Mouse (Mus musculus) stomach, embryonic 15.5 days (tissue): ENCODE measurements at regions not wholly inside any gene's neighbourhood (a gene's known extent, or its start where the extent isn't known, plus 50 kb on each side); places are given as distances from the start of the nearest gene placed in this dataset.

ENCODE experiments used
- ATAC-seq: fragments of 200-750 bp; cut with Nextera tagmentation; 2 replicates; pipeline ENCODE4 v1.8.0; 2017; ENCODE audit warnings: low read depth, moderate number of reproducible peaks, moderate TSS enrichment; ENCODE audit not compliant: insufficient read depth, low FRiP score
- H3K27ac ChIP-seq: fragments of 300-500 bp; sonication (generic); 2 replicates; pipeline ENCODE4 v1.5.1; 2015; ENCODE audit warnings: mild to moderate bottlenecking, inconsistent platforms
- H3K27me3 ChIP-seq: fragments of 300-500 bp; sonication (generic); replicated peaks from 2 replicates; pipeline ENCODE4 v1.6.1; 2015; ENCODE audit warnings: inconsistent platforms
- H3K36me3 ChIP-seq: fragments of 300-500 bp; sonication (generic); 2 replicates; pipeline ENCODE4 v1.6.1; 2015; ENCODE audit warnings: inconsistent platforms
- H3K4me1 ChIP-seq: fragments of 300-500 bp; sonication (generic); 2 replicates; pipeline ENCODE4 v1.6.1; 2015; ENCODE audit warnings: inconsistent platforms
- H3K4me2 ChIP-seq: fragments of 300-500 bp; sonication (generic); 2 replicates; pipeline ENCODE4 v1.6.1; 2015; ENCODE audit warnings: mild to moderate bottlenecking, inconsistent platforms
- H3K4me3 ChIP-seq: fragments of 300-500 bp; sonication (generic); replicated peaks from 2 replicates; pipeline ENCODE4 v1.5.1; 2015; ENCODE audit warnings: inconsistent platforms
- H3K9ac ChIP-seq: fragments of 300-500 bp; sonication (generic); 2 replicates; pipeline ENCODE4 v1.6.1; 2015; ENCODE audit warnings: inconsistent platforms
- H3K9me3 ChIP-seq: fragments of 300-500 bp; sonication (generic); 2 replicates; pipeline ENCODE4 v1.6.1; 2016; ENCODE audit warnings: inconsistent platforms
- WGBS: fragments of 180-500 bp; shearing (Covaris S2); methylation state at CpG from one replicate; pipeline ENCODE4 v1.1.7; 2015; 5-methylcytosine and 5-hydroxymethylcytosine counted together

GRCm38 (mm10) chr14:97045321-97045720 lies 526.4 kb upstream of the Klhl1 start:
- Histone ChIP-seq H3K4me1 (no peaks in the 10 kb centered on the region), H3K9ac (no peak overlapping the region), H3K9me3 (no peaks in the 10 kb centered on the region), H3K27me3 (no peaks in the 10 kb centered on the region), H3K27ac (no peak overlapping the region), H3K4me3 (no peak overlapping the region), H3K36me3 (no peaks in the 10 kb centered on the region), H3K4me2 (no peak overlapping the region)
- ATAC-seq, result no peak

- ATAC-seq, result no peak
- Histone ChIP-seq H3K9me3 (no peaks in the 10 kb centered on the region), H3K4me2 (no peak overlapping the region), H3K4me1 (no peaks in the 10 kb centered on the region), H3K9ac (no peak overlapping the region), H3K27ac (no peak overlapping the region), H3K27me3 (no peaks in the 10 kb centered on the region), H3K4me3 (no peak overlapping the region), H3K36me3 (no peaks in the 10 kb centered on the region)
- WGBS, result 75% methylated on average over 3 of the region's 3 CpGs
These were observed 520.9 kb upstream of the Klhl1 start for GRCm38 (mm10) chr14:97039850-97040249.

GRCm38 (mm10) chr14:97028528-97028927 lies 509.6 kb upstream of the Klhl1 start:
- Histone ChIP-seq H3K9ac (no peak overlapping the region), H3K9me3 (no peaks in the 10 kb centered on the region), H3K4me3 (no peak overlapping the region), H3K4me1 (no peaks in the 10 kb centered on the region), H3K27me3 (no peaks in the 10 kb centered on the region), H3K36me3 (no peaks in the 10 kb centered on the region), H3K4me2 (no peak overlapping the region), H3K27ac (no peak overlapping the region)
- no peak for ATAC-seq
- 70% methylated on average over 4 of the region's 4 CpGs for WGBS

GRCm38 (mm10) chr14:97006294-97006693 lies 487.4 kb upstream of the Klhl1 start:
- no peaks in the 10 kb centered on the region for H3K4me1 ChIP-seq
- H3K27me3 ChIP-seq, result no peaks in the 10 kb centered on the region
- no peak overlapping the region for H3K27ac ChIP-seq
- H3K4me3 ChIP-seq, result no peak overlapping the region
- H3K4me2 ChIP-seq, result no peak overlapping the region
- no peak for ATAC-seq
- WGBS, result 72% methylated on average over 3 of the region's 3 CpGs
- H3K9me3 ChIP-seq, result no peaks in the 10 kb centered on the region
- no peak overlapping the region for H3K9ac ChIP-seq
- no peaks in the 10 kb centered on the region for H3K36me3 ChIP-seq

GRCm38 (mm10) chr14:96995081-96995480 lies 476.2 kb upstream of the Klhl1 start:
- H3K27ac ChIP-seq, result no peak overlapping the region
- H3K27me3 ChIP-seq, result no peaks in the 10 kb centered on the region
- H3K9ac ChIP-seq, result no peak overlapping the region
- H3K9me3 ChIP-seq, result no peaks in the 10 kb centered on the region
- no peak overlapping the region for H3K4me3 ChIP-seq
- no peak for ATAC-seq
- H3K36me3 ChIP-seq, result no peaks in the 10 kb centered on the region
- 33% methylated on average over 3 of the region's 3 CpGs for WGBS
- no peak overlapping the region for H3K4me2 ChIP-seq
- H3K4me1 ChIP-seq, result no peaks in the 10 kb centered on the region

- H3K27ac ChIP-seq, result no peak overlapping the region
- H3K4me2 ChIP-seq, result no peak overlapping the region
- no peaks in the 10 kb centered on the region for H3K36me3 ChIP-seq
- no peaks in the 10 kb centered on the region for H3K9me3 ChIP-seq
- WGBS, result 48% methylated on average over 8 of the region's 8 CpGs
- no peaks in the 10 kb centered on the region for H3K4me1 ChIP-seq
- H3K27me3 ChIP-seq, result no peaks in the 10 kb centered on the region
- peak; percentile 75 for ATAC-seq
- no peak overlapping the region for H3K9ac ChIP-seq
- H3K4me3 ChIP-seq, result no peak overlapping the region
These were observed 471.8 kb upstream of the Klhl1 start for GRCm38 (mm10) chr14:96990542-96991162.

- H3K27me3 ChIP-seq, result no peaks in the 10 kb centered on the region
- WGBS, result 69% methylated on average over 5 of the region's 5 CpGs
- H3K4me1 ChIP-seq, result no peaks in the 10 kb centered on the region
- no peaks in the 10 kb centered on the region for H3K9me3 ChIP-seq
- no peak overlapping the region for H3K27ac ChIP-seq
- ATAC-seq, result no peak
- no peak overlapping the region for H3K4me3 ChIP-seq
- H3K4me2 ChIP-seq, result no peak overlapping the region
- no peak overlapping the region for H3K9ac ChIP-seq
- H3K36me3 ChIP-seq, result no peaks in the 10 kb centered on the region
These were observed 444.2 kb upstream of the Klhl1 start for GRCm38 (mm10) chr14:96963074-96963447.

- H3K9ac ChIP-seq, result no peak overlapping the region
- 38% methylated on average over 8 of the region's 8 CpGs for WGBS
- H3K4me1 ChIP-seq, result no peaks in the 10 kb centered on the region
- no peaks in the 10 kb centered on the region for H3K36me3 ChIP-seq
- H3K4me3 ChIP-seq, result no peak overlapping the region
- H3K27ac ChIP-seq, result no peak overlapping the region
- H3K9me3 ChIP-seq, result no peaks in the 10 kb centered on the region
- H3K4me2 ChIP-seq, result no peak overlapping the region
- ATAC-seq, result no peak
- H3K27me3 ChIP-seq, result no peaks in the 10 kb centered on the region
These were observed 443.6 kb upstream of the Klhl1 start for GRCm38 (mm10) chr14:96962426-96963073.

- Histone ChIP-seq H3K9ac (no peak overlapping the region), H3K9me3 (no peaks in the 10 kb centered on the region), H3K27ac (no peak overlapping the region), H3K27me3 (no peaks in the 10 kb centered on the region), H3K4me3 (no peak overlapping the region), H3K36me3 (no peaks in the 10 kb centered on the region), H3K4me1 (no peaks in the 10 kb centered on the region), H3K4me2 (no peak overlapping the region)
- no peak for ATAC-seq
- WGBS, result 67% methylated on average over 4 of the region's 4 CpGs
These were observed 437.2 kb upstream of the Klhl1 start for GRCm38 (mm10) chr14:96956115-96956514.

GRCm38 (mm10) chr14:96954462-96954861 lies 435.6 kb upstream of the Klhl1 start:
- no peak for ATAC-seq
- Histone ChIP-seq H3K9ac (no peak overlapping the region), H3K36me3 (no peaks in the 10 kb centered on the region), H3K4me2 (no peak overlapping the region), H3K4me3 (no peak overlapping the region), H3K27me3 (no peaks in the 10 kb centered on the region), H3K27ac (no peak overlapping the region), H3K9me3 (no peaks in the 10 kb centered on the region), H3K4me1 (no peaks in the 10 kb centered on the region)

GRCm38 (mm10) chr14:96908737-96909136 lies 389.8 kb upstream of the Klhl1 start:
- Histone ChIP-seq H3K27me3 (no peaks in the 10 kb centered on the region), H3K36me3 (no peaks in the 10 kb centered on the region), H3K9me3 (no peaks in the 10 kb centered on the region), H3K4me2 (no peak overlapping the region), H3K27ac (no peak overlapping the region), H3K4me1 (no peaks in the 10 kb centered on the region), H3K9ac (no peak overlapping the region), H3K4me3 (no peak overlapping the region)
- 8% methylated on average over 2 of the region's 2 CpGs for WGBS
- ATAC-seq, result no peak

- Histone ChIP-seq H3K4me3 (no peak overlapping the region), H3K27ac (no peak overlapping the region), H3K4me2 (no peak overlapping the region), H3K9ac (no peak overlapping the region), H3K36me3 (no peaks in the 10 kb centered on the region), H3K4me1 (no peaks in the 10 kb centered on the region), H3K9me3 (no peaks in the 10 kb centered on the region), H3K27me3 (no peaks in the 10 kb centered on the region)
- WGBS, result 79% methylated on average over 3 of the region's 3 CpGs
- ATAC-seq, result no peak
These were observed 360.8 kb upstream of the Klhl1 start for GRCm38 (mm10) chr14:96879701-96880100.

GRCm38 (mm10) chr14:96871969-96872368 lies 353.1 kb upstream of the Klhl1 start:
- no peak overlapping the region for H3K4me2 ChIP-seq
- no peaks in the 10 kb centered on the region for H3K27me3 ChIP-seq
- H3K36me3 ChIP-seq, result no peaks in the 10 kb centered on the region
- H3K4me1 ChIP-seq, result no peaks in the 10 kb centered on the region
- H3K27ac ChIP-seq, result no peak overlapping the region
- no peak for ATAC-seq
- no peak overlapping the region for H3K4me3 ChIP-seq
- no peaks in the 10 kb centered on the region for H3K9me3 ChIP-seq
- H3K9ac ChIP-seq, result no peak overlapping the region
- WGBS, result 86% methylated on average over 4 of the region's 4 CpGs
